Mouse (Mus musculus) natural killer cell, adult 2 months (primary cell): Measurements from ENCODE around the gene Zfp366.

Experiments
- DNase-seq, 2 experiments: peaks; one replicate each; pipeline ENCODE4 v3.0.0; 2022; ENCODE audit warnings: low spot score in 2 of 2

The Zfp366 gene

DNA sequence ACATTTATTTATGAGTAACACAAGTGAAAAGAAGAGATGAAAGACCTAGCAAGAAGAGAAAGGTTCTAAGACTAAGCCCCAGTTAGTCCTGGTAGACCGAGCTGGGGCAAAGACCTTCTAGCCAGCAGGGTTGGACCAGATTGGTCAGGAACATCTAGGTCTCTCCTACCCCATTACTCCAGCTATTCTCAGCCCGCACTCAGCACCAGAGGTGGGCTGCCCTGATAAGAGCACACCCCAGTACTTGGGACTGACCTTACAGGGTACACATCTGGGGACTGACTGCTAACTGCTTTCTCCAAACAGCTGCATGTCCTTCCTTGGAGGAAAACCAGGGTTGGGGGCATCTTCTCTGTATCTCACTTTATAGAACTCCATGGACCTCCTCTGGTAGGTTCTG lies 66.2 kb downstream of the Zfp366 start:
- DNase-seq, result no peak

DNA sequence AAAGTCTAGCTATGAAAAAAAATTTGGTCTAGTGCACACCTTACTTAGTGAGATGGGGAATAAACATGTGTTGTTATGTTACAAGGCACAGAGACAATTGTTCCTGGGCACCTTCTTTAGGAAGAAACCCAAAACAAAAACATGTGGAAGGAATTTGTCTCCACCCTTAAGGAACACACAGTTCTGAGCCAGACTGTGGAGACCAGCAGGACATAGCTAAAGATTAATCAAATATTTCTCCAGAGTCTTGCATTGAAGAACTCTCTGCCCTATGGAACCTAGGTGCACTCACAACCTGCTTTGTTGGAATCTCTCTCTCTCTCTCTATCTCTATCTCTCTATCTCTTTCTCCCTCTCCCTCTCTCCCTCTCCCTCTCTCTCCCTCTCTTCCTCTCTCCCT lies 69.6 kb downstream of the Zfp366 start:
- DNase-seq, result no peak

DNA sequence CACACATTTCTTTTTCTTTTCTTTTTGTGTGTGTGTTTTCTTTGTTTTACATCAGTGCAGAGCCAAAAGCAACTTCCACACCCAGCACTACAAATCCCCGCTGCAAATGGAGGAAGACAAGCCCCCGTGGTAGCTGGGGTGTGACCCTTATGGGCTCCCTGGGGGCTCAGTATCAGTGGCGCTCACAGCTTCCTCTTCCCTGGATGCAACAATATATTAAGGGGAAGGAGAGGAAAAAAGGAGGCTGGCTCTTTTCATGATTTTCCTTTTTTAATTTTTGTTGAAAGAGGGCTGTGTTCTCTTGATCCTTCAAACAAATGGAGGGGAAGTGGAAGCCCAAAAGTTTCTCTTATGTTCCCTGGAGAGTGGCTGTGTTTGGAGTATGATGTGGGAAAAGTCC lies 70.2 kb downstream of the Zfp366 start:
- no peak for DNase-seq

GRCm38 (mm10) chr13:99256916-99257315 lies 72.3 kb downstream of the Zfp366 start:
- no peak for DNase-seq

GRCm38 (mm10) chr13:99258677-99259076 lies 74.1 kb downstream of the Zfp366 start:
- DNase-seq, result no peak

DNA sequence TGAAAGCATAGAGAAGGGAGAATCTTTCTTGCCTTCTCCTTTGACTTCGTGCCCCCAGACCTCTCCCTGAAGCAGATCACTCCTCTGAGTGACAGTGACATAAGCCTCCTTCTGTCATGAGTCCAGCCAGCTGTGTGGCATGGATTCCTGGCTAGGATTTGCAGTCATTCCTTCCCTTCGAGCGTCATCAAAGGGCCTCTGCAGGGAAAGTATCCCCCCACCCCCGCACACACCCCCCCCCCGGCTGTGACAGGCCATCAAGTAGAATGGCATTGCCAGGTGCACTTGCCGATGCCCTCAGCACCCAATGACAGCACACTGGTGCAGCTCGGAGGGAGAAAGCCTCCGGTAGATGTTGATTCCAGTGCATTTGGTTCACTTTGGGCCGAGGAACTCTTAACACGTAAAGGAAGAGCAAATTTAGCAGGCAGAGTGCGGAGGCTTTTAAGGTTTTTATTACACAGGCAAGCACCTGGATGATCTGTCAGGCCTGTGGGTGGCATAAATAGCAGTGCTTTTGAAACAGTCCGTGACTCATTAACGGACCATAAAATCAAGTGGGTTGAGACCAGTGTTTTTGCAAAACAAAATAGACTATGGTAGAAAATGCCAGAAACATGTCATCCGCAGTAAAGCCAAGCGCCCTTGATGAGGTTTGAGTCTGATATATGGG lies 75.0 kb downstream of the Zfp366 start:
- DNase-seq, result no peak

DNA sequence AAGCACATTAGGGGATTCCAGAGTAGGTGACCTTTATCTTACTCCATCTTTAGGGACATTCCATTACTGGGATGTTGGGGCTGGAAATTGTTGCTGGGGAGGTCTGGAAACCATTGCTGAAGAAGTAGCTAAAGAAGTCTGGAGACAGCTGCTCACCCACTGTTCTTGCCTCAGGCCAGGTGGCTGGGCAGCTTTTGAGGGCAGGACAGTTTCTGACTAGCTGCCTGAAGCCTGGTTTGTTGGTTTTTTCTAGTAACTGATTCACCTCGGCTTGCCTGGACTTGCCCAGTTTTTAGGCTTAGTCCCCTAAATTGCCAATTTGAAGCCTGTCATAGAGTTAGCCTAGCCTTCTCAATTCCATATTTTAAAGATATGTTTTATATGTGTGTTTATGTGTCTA lies 77.8 kb downstream of the Zfp366 start:
- DNase-seq, result no peak

DNA sequence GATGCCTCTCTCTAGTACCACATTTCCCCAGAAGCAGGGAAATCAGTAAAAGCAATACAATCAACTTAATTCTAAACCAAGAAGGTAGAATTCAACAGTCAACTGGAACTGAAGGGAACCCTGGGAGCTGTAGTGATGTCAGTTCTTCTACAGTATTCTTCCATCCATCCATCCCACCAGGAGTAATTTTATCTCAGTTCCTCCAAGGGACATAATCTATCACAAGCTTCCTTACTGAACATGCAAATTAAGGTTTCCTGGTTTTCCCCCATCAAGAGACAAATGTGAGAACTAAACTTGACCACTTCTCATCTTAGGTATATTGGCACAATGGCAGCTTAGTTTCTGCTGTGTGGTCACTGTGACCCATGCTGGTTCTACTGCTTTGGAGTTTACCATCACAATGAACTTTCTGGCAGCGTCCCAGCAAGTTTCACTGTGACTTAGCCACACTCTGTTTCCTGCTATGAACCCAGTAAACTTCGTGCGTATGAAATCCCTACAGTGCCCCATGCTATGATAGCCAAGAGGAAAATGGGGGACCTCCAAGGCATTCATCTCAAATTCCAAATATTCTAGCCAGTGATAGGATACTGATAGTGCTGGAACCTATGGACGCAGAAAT lies 78.6 kb downstream of the Zfp366 start:
- no peak for DNase-seq

DNA sequence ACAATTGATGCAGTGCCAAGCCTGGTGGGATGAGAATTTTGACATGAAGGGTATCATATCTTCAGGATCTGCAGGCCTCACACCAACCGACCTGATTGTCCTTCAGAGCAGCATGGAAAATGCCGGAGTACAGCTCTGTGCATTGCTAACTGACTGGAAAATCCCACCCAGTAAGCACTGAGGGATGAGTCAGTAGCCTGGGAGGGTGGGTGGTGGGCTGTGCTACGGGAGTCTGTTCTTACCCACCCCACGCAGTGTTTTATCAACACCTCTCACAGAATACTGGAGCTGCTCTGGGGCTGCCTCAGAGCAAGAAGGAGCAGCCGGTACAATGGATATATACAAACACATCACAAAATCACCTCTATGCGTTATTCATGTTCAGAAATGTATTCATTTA lies 79.9 kb downstream of the Zfp366 start:
- no peak for DNase-seq

GRCm38 (mm10) chr13:99272046-99272445 lies 87.4 kb downstream of the Zfp366 start:
- no peak for DNase-seq

- DNase-seq, result no peak
Measured at GRCm38 (mm10) chr13:99277521-99277920, 92.9 kb downstream of the Zfp366 start.

- DNase-seq, result no peak
Measured at GRCm38 (mm10) chr13:99278511-99278910, 93.9 kb downstream of the Zfp366 start.

DNA sequence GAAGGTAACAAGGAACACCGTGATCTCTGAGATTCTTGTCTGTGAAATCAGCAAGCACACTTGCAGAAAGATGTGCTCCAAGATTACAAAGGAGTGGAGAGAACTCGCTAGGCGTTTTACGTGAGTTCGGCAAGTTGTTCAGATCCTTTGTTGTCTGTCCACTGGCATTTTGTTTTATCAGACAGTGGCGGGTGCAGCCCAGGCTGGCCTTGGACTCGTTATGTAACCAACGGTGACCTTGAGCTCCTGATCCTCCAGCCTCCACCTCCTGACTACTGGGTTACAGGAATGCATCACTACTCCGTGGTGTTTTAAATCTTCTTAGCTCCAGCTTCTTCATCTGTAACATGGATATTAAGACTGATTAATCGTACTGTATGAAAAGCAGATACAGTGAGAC lies 94.7 kb downstream of the Zfp366 start:
- no peak for DNase-seq

GRCm38 (mm10) chr13:99282961-99283360 lies 98.3 kb downstream of the Zfp366 start:
- DNase-seq, result no peak

GRCm38 (mm10) chr13:99283916-99284315 lies 99.3 kb downstream of the Zfp366 start:
- DNase-seq, result no peak

GRCm38 (mm10) chr13:99284400-99285160 lies 100.0 kb downstream of the Zfp366 start:
- no peak for DNase-seq

DNA sequence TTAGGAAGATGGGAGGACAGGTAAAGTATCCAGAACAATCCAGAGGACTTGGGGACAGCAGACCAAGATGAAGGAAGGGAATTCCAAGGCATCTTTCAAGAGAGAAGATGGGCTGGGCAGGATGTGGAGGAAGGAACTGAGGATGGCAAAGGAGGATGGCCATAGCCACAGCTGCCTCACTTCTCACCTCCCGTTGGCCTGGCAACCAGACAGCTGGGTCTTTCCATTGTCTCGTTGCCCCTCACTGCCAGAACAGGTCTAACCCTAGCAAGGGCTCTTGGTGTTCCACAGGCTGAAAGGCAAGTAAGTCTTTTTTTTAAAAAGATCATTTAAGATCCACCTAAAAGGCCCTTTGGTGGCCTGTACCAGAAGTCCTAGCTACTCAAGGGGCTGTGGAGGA lies 100.6 kb downstream of the Zfp366 start:
- DNase-seq, result no peak

DNA sequence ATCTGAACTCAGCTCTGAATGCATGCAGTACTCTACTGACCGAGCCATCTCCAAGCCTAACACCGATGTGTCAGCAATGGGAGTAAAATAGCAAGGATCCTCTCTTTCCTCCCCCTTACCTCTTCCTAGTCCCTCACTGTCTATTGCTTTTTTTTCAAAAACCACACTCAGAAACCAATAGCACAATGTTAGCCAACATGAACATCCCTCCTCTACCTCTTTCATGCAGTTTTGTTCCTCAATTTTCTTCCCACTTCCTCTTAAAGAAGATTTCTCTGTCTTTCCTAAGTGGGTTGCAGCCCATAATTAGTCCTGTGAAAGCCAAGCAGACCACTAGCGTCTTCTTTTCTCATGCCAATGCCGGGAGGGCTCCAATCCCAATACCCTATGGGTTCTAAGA lies 102.6 kb downstream of the Zfp366 start:
- DNase-seq, result no peak

GRCm38 (mm10) chr13:99287786-99288185 lies 103.2 kb downstream of the Zfp366 start:
- DNase-seq, result no peak

GRCm38 (mm10) chr13:99290766-99291165 lies 106.1 kb downstream of the Zfp366 start:
- DNase-seq, result no peak

- no peak for DNase-seq
Measured at GRCm38 (mm10) chr13:99294176-99294575, 109.6 kb downstream of the Zfp366 start.

DNA sequence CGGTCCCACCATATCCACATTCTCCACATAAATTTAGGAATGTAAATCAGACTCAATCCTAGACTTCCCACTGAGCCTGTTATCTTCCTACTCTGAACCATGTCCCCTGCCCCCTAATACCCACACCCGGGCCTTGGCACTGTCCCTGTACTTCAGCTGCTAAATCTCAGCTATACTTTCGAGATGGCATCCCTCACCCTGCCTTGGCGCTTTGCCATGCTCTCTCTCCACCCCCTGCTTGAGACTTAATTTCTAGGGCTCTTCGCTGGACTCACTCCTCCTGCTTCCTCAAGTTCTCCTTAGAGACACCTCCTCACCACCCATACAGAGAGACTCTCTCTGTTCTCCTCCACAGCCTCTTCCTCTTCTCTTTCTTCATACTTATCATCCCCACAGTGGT lies 115.3 kb downstream of the Zfp366 start:
- DNase-seq, result no peak
